Mouse (Mus musculus) brain, embryonic 14.5 days (tissue): ENCODE data around the gene Olfr571.

ENCODE experiments used
- CTCF ChIP-seq: fragments of 200-500 bp; IDR thresholded peaks from 2 replicates; pipeline ENCODE4 v1.5.1; 2012; ENCODE audit warnings: inconsistent platforms, mild to moderate bottlenecking, moderate library complexity, borderline replicate concordance; ENCODE audit not compliant: insufficient read depth, insufficient read length; ENCODE audit errors: extremely low read depth
- POLR2A ChIP-seq: fragments of 200-500 bp; IDR thresholded peaks from 2 replicates; pipeline ENCODE4 v1.6.1; 2012; ENCODE audit warnings: mild to moderate bottlenecking, inconsistent platforms, borderline replicate concordance; ENCODE audit not compliant: poor library complexity, insufficient read depth, insufficient read length, severe bottlenecking; ENCODE audit errors: extremely low read depth

GRCm38 (mm10) chr7:102855807-102856206, 61.5 kb downstream of the Olfr571 start:
- TF ChIP-seq CTCF (no peak), POLR2A (no peak)
